Mouse (Mus musculus): ENCODE measurements around the gene Upk1a.

Upk1a gene

DNA sequence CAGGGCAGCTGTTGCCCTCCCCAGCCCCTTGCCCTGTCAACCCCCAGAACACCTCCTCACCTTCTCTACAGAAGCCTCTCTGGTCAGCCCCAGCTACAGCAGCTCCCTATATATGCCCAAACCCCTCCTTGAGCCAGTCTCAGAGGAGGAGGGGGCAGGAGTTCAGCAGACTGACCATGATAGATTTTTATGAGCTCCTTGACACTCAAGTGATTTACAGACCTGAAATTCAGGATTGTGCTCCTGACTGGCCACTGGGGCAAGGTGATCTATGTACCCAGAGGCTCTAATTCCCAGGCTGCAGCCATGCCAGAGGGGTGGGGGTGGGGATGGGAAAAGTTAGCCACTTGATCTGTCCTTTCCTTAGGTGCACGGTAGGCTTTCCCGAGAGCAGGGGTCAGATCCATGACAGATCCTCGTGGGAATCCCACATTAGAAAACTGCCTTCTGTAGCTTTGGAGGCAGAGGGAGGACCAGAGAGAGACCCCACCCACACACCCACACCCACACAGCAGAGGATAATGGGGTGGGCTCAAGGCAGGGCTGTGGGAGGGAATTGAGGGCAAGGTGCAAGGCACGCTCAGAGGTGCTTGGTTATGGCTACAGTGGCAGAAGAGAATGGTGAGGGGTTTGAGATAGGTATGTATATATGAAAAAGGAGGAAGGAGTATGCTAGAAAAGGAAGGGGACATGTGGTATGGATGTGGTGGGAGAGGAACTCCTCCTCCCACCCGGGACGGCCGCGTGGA, at the start of gene Upk1a:
Upk1a (minus strand) TSS at position 194 of the 749 bp plus-strand sequence.
- TF ChIP-seq GATA4 (IDR thresholded peaks at IDR 0.05; ENCODE audit: insufficient replicate concordance, low read length) = no peak

DNA sequence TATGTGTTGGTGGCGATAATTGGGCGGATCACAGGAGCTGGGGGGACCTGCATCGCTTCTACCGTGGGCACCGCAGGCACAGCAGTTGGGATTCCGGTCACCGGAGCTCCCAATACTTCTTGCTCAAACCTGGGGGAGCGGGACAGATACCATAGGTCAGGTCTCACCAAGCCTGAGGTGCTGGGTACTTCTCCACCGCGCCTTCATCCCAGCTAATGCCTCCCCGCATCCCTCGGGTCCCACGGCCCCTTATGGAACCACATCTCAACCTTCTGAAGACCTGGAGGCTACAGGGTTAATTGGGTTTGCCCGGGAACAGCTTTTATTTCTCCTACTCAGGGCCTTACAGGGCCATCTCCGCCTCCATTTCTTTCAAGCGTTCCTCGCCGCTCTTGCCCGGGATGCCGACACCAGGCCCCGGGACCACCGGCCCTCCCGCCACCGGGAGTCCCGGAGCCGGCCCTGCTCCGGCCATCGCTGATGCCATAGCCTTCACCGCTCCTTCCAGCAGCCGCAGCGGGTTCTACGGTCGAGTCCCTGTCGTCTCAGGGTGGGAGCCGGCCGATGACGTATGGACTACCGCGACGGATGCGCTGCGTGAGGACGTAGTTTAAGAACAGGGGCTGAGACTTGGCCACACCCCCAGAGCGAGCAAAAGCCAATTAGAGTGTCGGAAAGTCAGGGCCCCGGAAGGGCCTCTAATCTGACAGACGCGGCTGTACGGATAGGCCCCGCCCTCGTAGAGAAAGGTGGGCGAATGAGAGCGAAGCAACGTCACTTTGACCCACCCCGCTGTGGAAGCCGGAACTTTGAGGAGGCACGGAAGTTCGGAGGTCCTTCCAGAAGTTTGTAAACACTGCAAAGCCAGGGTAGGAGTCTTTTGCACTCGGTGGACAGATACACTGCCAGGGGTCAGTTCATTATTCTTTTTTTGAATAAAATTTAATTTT, 37.2 kb upstream of the Upk1a start, which contains the start of gene Rbm42:
Rbm42 (minus strand) TSS at position 727 of the 950 bp plus-strand sequence.
- peak; percentile 14; the same call in 1 of the 2 replicates for TF ChIP-seq GATA4 (IDR thresholded peaks at IDR 0.05; ENCODE audit: insufficient replicate concordance, low read length)

DNA sequence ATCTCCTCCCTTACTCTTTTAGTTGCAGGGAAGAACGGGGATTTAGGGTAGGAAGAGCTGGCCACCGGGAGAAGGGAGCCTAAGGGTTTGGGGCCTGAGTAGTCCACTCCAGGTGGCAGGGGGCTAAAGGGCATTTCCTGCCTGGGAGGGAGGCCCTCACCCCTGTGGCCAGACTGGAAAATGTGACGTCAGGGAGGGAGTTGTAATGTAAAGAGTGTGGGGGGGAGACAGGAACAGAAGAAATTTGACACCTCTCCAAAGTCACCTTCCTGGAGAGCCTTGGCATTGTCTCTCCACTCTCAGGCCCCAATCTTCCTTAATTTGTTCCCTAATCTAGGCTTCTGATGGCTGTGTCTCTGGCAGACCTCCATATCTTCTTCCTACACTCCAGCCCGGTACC, 26.4 kb upstream of the Upk1a start:
- TF ChIP-seq GATA4 (IDR thresholded peaks at IDR 0.05; ENCODE audit: insufficient replicate concordance, low read length) = no peak

DNA sequence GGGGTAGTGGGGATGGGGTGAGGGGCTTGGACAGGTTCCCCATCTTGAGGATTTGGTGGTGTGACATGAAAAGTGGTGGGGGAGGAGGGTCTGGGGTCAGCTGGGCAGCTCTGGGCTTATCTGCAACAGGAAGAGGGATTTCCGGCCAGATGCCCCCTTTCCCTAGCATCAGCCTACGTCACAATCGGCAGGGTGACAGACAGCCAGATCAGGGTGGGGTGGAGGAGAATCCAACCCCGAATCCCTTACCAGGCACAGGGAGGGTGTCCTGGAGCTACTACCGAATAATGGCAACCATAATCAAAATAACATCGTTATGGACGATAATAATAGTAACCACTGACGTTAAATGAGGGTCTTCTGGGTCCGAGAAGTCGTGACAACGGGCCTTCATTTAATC, 23.7 kb upstream of the Upk1a start:
- no peak for TF ChIP-seq GATA4 (IDR thresholded peaks at IDR 0.05; ENCODE audit: insufficient replicate concordance, low read length)

DNA sequence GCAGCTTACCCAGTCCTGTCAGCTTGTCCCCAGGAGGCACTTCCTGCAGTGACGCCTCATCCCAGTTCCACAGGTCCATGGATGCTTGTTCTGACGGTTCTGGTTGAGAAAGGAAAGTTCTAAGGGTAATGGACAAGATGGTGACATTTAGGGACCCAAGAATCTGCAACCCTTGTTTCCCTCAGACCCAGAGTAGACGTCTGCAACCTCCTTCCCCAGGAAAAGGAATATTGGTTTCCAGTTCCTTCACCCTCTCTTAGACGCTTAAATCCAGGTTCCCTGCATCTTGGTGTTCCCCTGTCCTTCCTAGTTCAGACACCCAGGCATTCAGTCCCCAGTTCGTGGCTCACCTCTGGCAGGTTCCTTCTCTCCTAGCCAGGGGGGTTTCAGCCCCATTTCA, 23.1 kb upstream of the Upk1a start, which contains the start of gene Etv2:
Etv2 (minus strand) TSS at position 101 of the 400 bp plus-strand sequence.
- TF ChIP-seq GATA4 (IDR thresholded peaks at IDR 0.05; ENCODE audit: insufficient replicate concordance, low read length) = no peak

DNA sequence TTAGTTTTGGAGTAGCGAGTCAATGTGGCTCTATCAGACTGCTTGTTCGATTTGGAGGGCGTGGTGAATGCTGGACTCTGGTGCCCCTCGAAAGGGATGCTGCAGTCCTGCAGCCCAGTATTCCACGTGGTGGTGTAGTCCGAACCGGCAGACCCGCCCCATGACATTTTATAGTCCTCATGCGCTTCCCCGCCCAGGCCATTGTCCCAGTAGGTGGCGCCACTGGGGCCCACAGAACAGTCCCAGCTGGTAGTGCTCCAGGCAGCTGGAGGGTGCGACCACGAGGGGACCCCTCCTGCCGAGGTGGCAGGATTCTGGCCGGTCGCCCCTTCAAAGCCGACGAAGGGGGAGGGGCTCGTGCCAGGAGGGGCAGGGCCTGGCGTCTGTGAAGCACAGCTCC, 22.0 kb upstream of the Upk1a start:
- no peak for TF ChIP-seq GATA4 (IDR thresholded peaks at IDR 0.05; ENCODE audit: insufficient replicate concordance, low read length)

DNA sequence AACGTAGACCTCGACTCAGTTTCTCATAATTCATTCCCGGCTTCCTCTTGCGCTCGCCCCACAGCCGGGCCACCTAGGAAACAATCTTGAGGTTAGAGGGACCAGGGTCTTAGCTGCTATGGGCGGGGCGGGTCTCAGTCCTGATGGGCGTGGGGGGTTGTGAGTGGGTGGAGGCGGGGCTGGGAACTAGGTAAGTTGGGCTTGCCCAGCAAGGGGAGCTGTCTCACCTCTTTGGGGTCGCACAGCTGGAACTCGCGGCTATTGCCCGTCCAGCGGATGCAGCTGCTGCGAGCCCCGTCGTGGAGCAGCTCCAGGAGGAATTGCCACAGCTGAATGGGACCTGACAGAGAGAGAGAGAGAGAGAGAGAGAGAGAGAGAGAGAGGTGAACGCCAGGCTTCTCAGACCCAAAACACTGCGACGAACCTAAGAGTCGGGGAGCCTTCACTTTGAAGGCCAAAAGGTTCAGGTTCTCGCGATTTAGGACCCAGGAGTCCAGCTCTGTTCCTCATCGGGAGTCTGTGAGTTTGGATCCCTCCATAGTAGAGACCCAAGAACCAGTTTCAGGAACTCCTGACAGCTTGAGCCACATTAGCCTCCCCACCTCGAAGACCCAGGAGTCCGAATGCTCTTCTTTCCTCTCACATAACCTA, 21.2 kb upstream of the Upk1a start:
- no peak for TF ChIP-seq GATA4 (IDR thresholded peaks at IDR 0.05; ENCODE audit: insufficient replicate concordance, low read length)

DNA sequence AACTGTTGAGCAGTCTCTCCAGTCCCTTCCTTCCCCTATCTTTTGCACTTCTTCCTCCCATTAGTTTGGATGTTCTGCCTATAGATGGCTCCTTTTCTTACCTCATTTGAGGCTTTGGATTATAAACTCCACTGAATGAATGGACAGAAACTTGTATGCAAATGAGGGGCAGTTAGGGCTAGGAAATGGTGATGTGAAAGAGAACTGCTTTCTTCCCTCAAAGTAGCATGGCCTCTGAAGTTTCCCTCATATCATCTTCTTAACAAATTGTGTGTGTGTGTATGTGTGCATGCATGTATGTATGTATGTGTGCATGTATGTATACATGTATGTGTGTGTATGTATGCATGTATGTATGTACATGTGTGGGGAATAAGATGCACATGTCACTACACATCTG, 16.4 kb upstream of the Upk1a start:
- no peak for TF ChIP-seq GATA4 (IDR thresholded peaks at IDR 0.05; ENCODE audit: insufficient replicate concordance, low read length)

DNA sequence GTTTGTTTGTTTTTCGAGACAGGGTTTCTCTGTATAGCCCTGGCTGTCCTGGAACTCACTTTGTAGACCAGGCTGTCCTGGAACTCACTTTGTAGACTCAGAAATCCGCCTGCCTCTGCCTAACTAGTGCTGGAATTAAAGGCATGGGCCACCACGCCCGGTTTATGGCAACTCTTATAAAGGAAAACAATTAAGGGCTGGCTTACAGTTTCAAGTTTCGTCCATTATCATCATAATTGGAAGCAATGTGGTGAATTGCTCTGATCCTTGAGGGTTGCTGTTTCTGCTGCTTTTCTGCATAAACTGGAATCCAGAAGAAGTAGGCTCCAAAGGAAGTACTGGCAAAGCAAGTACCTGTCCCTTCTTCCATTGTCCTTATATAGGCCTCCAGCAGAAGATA, 14.0 kb upstream of the Upk1a start:
- TF ChIP-seq GATA4 (IDR thresholded peaks at IDR 0.05; ENCODE audit: insufficient replicate concordance, low read length) = no peak

DNA sequence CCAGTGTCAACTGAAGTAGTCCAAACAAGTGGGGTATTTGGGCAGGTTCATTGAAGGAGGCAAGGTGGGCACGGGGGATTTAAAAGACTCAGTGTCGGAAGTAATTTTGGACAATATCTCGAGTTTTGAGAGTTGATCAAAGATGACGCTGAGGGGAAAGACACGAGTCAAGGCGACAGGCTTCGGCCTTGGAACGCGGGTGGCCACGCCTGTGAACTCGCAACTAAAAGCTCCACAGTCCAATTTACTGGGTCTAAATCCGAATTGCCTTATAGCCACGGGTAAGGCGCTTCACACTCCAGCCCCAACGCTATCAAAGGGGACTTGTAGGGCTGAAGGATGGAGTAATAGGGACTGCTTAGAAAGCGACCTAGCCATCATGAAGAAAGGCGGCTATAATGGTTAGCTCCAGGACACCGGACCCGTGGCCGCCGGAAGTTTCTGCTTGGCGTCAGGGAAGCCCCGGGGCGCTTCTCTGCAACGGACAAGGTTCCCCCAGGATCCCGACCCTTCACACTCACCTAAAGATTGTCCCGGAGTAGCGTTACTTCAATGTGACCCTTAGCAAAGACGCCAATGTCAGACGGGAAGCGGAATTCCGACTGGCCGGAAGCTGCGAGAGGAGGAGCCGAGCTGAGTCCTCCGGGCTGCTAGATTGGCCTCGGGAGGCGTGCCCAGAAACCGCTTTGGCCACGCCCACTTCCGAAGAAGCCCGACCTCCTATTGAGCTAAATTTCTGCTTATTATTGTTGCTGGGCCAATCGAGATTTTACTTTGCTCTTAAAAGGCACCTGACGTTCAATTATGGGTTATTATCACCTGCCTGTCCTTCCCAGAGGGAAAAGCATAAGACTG, 13.1 kb upstream of the Upk1a start, which contains the start of gene Cox6b1:
Cox6b1 (minus strand) TSS at position 622 of the 855 bp plus-strand sequence.
- TF ChIP-seq GATA4 (IDR thresholded peaks at IDR 0.05; ENCODE audit: insufficient replicate concordance, low read length) = no peak; the same call in 1 of the 2 replicates

DNA sequence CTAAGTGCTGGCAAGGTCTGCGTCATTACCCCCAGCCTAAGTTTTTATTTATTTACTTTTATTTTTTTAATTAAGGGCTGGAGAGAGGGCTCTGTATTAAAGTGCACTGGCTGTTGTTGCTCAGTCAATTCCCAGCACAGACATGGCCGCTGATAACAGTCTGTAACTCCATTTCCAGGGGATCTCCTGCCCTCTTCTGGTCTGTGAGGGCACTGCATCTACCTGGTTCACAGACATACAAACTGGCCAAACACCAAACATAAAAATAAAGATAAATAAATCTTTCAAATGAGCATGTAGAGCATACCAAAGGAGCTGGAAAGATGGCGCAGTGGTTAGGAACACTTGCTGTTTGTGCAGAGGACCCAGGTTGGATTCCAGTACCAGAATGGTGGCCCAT, 6.6 kb upstream of the Upk1a start:
- no peak for TF ChIP-seq GATA4 (IDR thresholded peaks at IDR 0.05; ENCODE audit: insufficient replicate concordance, low read length)

DNA sequence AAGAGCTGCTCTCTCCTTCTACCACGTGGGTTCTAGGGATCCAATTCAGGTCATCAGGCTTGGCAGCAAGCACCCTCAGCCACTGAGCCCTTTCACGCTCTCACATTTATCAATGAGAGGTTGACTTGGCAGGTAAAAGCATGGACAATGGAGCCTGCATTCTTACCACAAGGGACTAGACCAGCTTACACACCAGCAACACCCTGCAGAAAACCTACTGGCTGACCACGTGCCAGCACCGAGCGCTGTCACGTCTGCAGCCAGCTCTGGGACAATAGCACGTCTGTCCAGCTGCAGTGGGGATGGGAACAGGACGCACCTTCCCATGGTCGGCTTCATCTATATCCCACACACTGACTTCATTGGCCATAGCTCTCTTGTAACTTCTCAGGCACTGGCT, 6.0 kb upstream of the Upk1a start:
- TF ChIP-seq GATA4 (IDR thresholded peaks at IDR 0.05; ENCODE audit: insufficient replicate concordance, low read length) = no peak

DNA sequence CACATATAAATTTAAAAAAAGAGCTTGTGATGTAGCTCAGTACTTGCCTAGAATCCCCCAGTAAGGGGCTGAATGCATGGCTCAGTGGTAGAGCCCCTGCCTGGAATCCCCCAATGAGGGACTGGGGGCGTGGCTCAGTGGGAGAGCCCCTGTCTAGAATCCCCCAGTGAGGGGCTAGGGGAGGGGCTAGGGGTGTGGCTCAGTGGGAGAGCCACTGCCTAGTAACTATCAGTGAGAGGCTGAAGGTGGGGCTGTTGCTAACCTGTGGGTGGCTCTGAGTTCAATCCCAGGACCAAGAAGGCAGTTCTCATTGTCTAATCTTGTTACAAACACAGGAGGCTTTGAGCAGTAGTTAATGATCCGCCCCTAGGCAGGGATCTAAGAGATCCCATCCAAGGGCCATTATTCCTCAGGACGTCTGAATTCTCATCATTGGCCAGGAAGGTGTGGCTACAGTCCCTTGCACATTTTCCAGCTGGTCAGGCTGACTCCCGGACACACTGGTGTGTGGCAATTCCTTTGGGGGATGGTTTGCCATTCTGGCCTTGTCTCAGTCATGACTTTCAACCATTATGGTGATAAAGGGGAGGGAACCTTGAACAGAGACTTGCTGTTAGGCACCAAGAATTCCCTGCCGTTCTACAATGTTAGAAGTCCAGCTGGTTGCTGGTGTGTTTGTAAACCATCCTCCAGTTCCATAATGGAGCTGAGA, 2.6 kb upstream of the Upk1a start:
- TF ChIP-seq GATA4 (IDR thresholded peaks at IDR 0.05; ENCODE audit: insufficient replicate concordance, low read length) = no peak

DNA sequence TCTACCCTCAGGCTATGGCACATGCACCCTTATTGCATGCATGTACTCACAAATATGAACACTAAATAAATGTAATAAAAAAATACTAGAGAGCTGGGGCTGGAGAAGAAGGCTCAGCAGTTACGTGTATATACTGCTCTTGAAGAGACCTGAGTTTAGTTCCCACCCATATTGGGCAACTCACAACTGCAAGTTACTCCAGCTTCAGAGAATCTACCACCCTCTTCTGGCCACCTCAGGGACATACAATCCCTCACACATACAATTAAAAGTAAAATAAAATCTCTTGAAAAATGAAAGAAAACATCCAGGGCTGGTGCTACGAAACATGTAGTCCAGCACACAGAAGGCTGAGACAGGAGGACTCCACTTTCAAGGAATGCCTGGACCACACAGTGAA, 1.8 kb upstream of the Upk1a start:
- TF ChIP-seq GATA4 (IDR thresholded peaks at IDR 0.05; ENCODE audit: insufficient replicate concordance, low read length) = no peak

Data from liver, adult (tissue).